Mouse (Mus musculus) mouse trophoblast stem cell (cell line): Measurements from ENCODE around the gene Dmbt1.
"Not testable (repeated sequence)": the region's sequence is repeated elsewhere in the genome, so short reads cannot be mapped to it uniquely, and the experiment has no call there.

Source experiments
- in situ Hi-C, 2 experiments: fragments of 300-500 bp; cut with MseI, MboI; formaldehyde crosslinking; loops; 2 replicates in 1 of 2; 3 replicates in 1 of 2; pipeline ENCODE4 v1.15.1; 2025

Dmbt1 gene

GRCm38 (mm10) chr7:131049829-131050228, 18.0 kb downstream of the Dmbt1 start:
- in situ Hi-C loops, result not testable (repeated sequence)

GRCm38 (mm10) chr7:131054808-131055370, 23.0 kb downstream of the Dmbt1 start:
- in situ Hi-C loops, result no loop called here

- in situ Hi-C loops, result not testable (repeated sequence)
These were observed 26.1 kb downstream of the Dmbt1 start for GRCm38 (mm10) chr7:131057918-131058317.

- in situ Hi-C loops, result not testable (repeated sequence)
These were observed 28.0 kb downstream of the Dmbt1 start for GRCm38 (mm10) chr7:131059808-131060207.

GRCm38 (mm10) chr7:131062541-131062940, 30.7 kb downstream of the Dmbt1 start:
- in situ Hi-C loops, result no loop called here

- in situ Hi-C loops, result not testable (repeated sequence)
These were observed 36.3 kb downstream of the Dmbt1 start for GRCm38 (mm10) chr7:131068191-131068590.

- in situ Hi-C loops, result not testable (repeated sequence)
These were observed 41.6 kb downstream of the Dmbt1 start for GRCm38 (mm10) chr7:131073476-131073875.

- in situ Hi-C loops, result not testable (repeated sequence)
These were observed 42.2 kb downstream of the Dmbt1 start for GRCm38 (mm10) chr7:131074098-131074497.

GRCm38 (mm10) chr7:131075956-131076355, 44.1 kb downstream of the Dmbt1 start:
- in situ Hi-C loops, result no loop called here

- in situ Hi-C loops, result not testable (repeated sequence)
These were observed 50.5 kb downstream of the Dmbt1 start for GRCm38 (mm10) chr7:131082403-131082802.

GRCm38 (mm10) chr7:131112486-131112885, 80.6 kb downstream of the Dmbt1 start:
- in situ Hi-C loops, result no loop called here

GRCm38 (mm10) chr7:131113676-131114075, 81.8 kb downstream of the Dmbt1 start:
- in situ Hi-C loops, result no loop called here

GRCm38 (mm10) chr7:131114434-131114833, 82.6 kb downstream of the Dmbt1 start:
- in situ Hi-C loops, result no loop called here

GRCm38 (mm10) chr7:131122210-131122807, 90.5 kb downstream of the Dmbt1 start:
- in situ Hi-C loops, result no loop called here

GRCm38 (mm10) chr7:131130021-131130420, 98.2 kb downstream of the Dmbt1 start:
- in situ Hi-C loops, result no loop called here

- in situ Hi-C loops, result no loop called here
These were observed 101.3 kb downstream of the Dmbt1 start for GRCm38 (mm10) chr7:131133181-131133580.

GRCm38 (mm10) chr7:131146214-131146613, 114.4 kb downstream of the Dmbt1 start, which contains the start of gene 4933402N03Rik:
TSS of gene 4933402N03Rik (minus strand) at chr7:131146314.
- in situ Hi-C loops, result no loop called here

GRCm38 (mm10) chr7:131150179-131150578, 118.3 kb downstream of the Dmbt1 start:
- in situ Hi-C loops, result no loop called here

- in situ Hi-C loops, result no loop called here
These were observed 121.2 kb downstream of the Dmbt1 start for GRCm38 (mm10) chr7:131153044-131153443.

GRCm38 (mm10) chr7:131162251-131162650, 130.4 kb downstream of the Dmbt1 start:
- in situ Hi-C loops, result no loop called here

- in situ Hi-C loops, result no loop called here
These were observed 135.9 kb downstream of the Dmbt1 start for GRCm38 (mm10) chr7:131167771-131168170.

- in situ Hi-C loops, result no loop called here
These were observed 137.2 kb downstream of the Dmbt1 start for GRCm38 (mm10) chr7:131169099-131169498.
